Mouse (Mus musculus): ENCODE measurements around the gene Cyp2c66. TPM values are rescaled to one million over a fixed set of nuclear protein-coding genes. Genes with fewer than 3 reads are reported as not detected.

Cyp2c66 gene
- polyA plus RNA-seq (2017; shearing (Covaris generic)) = under 1 TPM; 0.13 to 0.27 TPM

GRCm38 (mm10) chr19:39113644-39114043 lies at the start of gene Cyp2c66:
TSS of gene Cyp2c66 (plus strand) at chr19:39113898.

Other genes with a start within 250 kb of the Cyp2c66 start
- gene Hells, start 183.0 kb upstream of the Cyp2c66 start, polyA plus RNA-seq (2017; shearing (Covaris generic)) = 10 to 100 TPM; 12.2 to 17.8 TPM
- under 1 TPM in 1 of 2 experiments, not detected in 1; 0.13 TPM for gene Cyp2c55, start 106.9 kb upstream of the Cyp2c66 start, polyA plus RNA-seq (2017; shearing (Covaris generic))
- gene Cyp2c65, start 52.9 kb upstream of the Cyp2c66 start, polyA plus RNA-seq (2017; shearing (Covaris generic)) = under 1 TPM in 1 of 2 experiments, not detected in 1; 0.16 TPM
- under 1 TPM; 0.16 to 0.69 TPM for gene Cyp2c29, start 155.5 kb downstream of the Cyp2c66 start, polyA plus RNA-seq (2017; shearing (Covaris generic))